Mouse (Mus musculus) ES-Bruce4 (cell line): ENCODE results near the gene Tmem30a.

Source experiments
- CTCF ChIP-seq: IDR thresholded peaks from one replicate; pipeline ENCODE4 v1.8.1; 2011; ENCODE audit warnings: low read depth, low read length
- POLR2A ChIP-seq: IDR thresholded peaks from one replicate; pipeline ENCODE4 v1.8.1; 2011; ENCODE audit warnings: low read length; ENCODE audit not compliant: insufficient read depth

DNA sequence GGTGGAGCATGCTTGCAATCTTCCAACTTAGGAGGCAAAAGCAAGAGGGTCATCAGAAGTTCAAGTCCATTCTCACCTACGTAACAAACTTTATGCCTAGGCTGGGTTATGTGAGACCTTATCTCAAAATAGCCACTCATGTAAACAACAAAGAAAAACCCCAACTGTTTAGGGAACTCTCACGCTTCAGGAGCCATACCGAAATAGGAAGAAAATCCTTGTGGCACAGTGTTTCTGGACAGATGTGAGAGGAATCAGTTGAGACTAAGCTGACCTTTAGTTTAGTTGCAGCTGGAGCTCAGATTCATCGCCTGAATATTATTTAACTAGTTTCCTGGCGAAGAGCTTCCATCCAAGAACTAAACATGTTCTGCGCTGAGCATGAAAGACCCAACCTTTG is 49.3 kb upstream of the Tmem30a start:
- TF ChIP-seq CTCF, result no peak
- TF ChIP-seq POLR2A, result no peak
